Mouse (Mus musculus) heart, postnatal 10 days (tissue): Measurements from ENCODE around the gene Crlf1. TPM values are rescaled to one million over a fixed set of nuclear protein-coding genes. Genes with fewer than 3 reads are reported as not detected.

ENCODE experiments used
- DNase-seq, 2 experiments: peaks; one replicate each; pipeline ENCODE4 v3.0.0; 2021
- intact Hi-C: fragments of 180-260 bp; cut with DNase I; formaldehyde crosslinking; loops from one replicate; pipeline ENCODE4 v1.15.1; 2025
- total RNA-seq, 2 experiments: library from RNA; stranded (reverse); gene quantifications; 2 replicates each; pipeline ENCODE4 v1.2.3; 2021

Crlf1 gene
- total RNA-seq, 2 experiments from 2014 or later, result 0.38 to 0.72 TPM

- intact Hi-C loops, result no loop called here
- DNase-seq, result peak in 1 of 2 experiments; percentile 35
Measured at GRCm38 (mm10) chr8:70540507-70541071, 47.6 kb downstream of the Crlf1 start.

- intact Hi-C loops, result no loop called here
Measured at GRCm38 (mm10) chr8:70541081-70541480, 48.1 kb downstream of the Crlf1 start.

GRCm38 (mm10) chr8:70544200-70544687, 51.3 kb downstream of the Crlf1 start:
- intact Hi-C loops, result no loop called here
- DNase-seq, result peak; percentile 31 to 52

More at GRCm38 (mm10) chr8:70541081-70541480, 48.1 kb downstream of the Crlf1 start:
- no peak for DNase-seq

GRCm38 (mm10) chr8:70546412-70546811, 53.5 kb downstream of the Crlf1 start:
- intact Hi-C loops, result no loop called here

GRCm38 (mm10) chr8:70547762-70548161, 54.8 kb downstream of the Crlf1 start:
- DNase-seq, result no peak
- intact Hi-C loops, result no loop called here

More at GRCm38 (mm10) chr8:70546412-70546811, 53.5 kb downstream of the Crlf1 start:
- no peak for DNase-seq

GRCm38 (mm10) chr8:70549412-70550184, 56.6 kb downstream of the Crlf1 start:
- intact Hi-C loops, result no loop called here
- DNase-seq, result no peak

GRCm38 (mm10) chr8:70551558-70552161, 58.7 kb downstream of the Crlf1 start:
- peak; percentile 60 to 73 for DNase-seq
- intact Hi-C loops, result no loop called here

- intact Hi-C loops, result no loop called here
Measured at GRCm38 (mm10) chr8:70552836-70553235, 59.9 kb downstream of the Crlf1 start.

More at GRCm38 (mm10) chr8:70552836-70553235, 59.9 kb downstream of the Crlf1 start:
- DNase-seq, result peak; percentile 70

Other genes starting within 250 kb of the Crlf1 start
- gene Homer3, start 210.3 kb upstream of the Crlf1 start, total RNA-seq, result 10 to 100 TPM; 25.6 to 28.2 TPM
- 10 to 100 TPM; 33.1 to 33.5 TPM for gene Ddx49, start 190.7 kb upstream of the Crlf1 start, total RNA-seq
- 100 to 1,000 TPM; 160 to 173 TPM for gene Cope, start 190.6 kb upstream of the Crlf1 start, total RNA-seq
- under 1 TPM; 0.57 to 0.67 TPM for gene Cers1, start 177.4 kb upstream of the Crlf1 start, total RNA-seq
- under 1 TPM in 1 of 2 experiments, not detected in 1; 0.20 TPM for gene Gdf1, start 163.3 kb upstream of the Crlf1 start, total RNA-seq
- gene Upf1, start 139.9 kb upstream of the Crlf1 start, total RNA-seq, result 10 to 100 TPM; 40.8 to 48.8 TPM
- gene Comp, start 119.6 kb upstream of the Crlf1 start, total RNA-seq, result 1 to 10 TPM; 2.4 to 3.4 TPM
- gene Crtc1, start 53.6 kb upstream of the Crlf1 start, total RNA-seq, result 10 to 100 TPM; 11.0 to 15.6 TPM
- 1 to 10 TPM; 8.4 to 8.9 TPM for gene Klhl26, start 16.2 kb upstream of the Crlf1 start, total RNA-seq
- gene Tmem59l, start 5.8 kb upstream of the Crlf1 start, total RNA-seq, result not detected
- 100 to 1,000 TPM; 108 to 114 TPM for gene Rex1bd, start 13.6 kb downstream of the Crlf1 start, total RNA-seq
- gene Uba52, start 17.6 kb downstream of the Crlf1 start, total RNA-seq, result 1,000 to 10,000 TPM; 1,604 to 1,683 TPM
- gene Fkbp8, start 34.6 kb downstream of the Crlf1 start, total RNA-seq, result 100 to 1,000 TPM; 185 to 190 TPM
- gene Kxd1, start 34.8 kb downstream of the Crlf1 start, total RNA-seq, result 10 to 100 TPM; 79.5 to 81.3 TPM
- gene Ell, start 46.3 kb downstream of the Crlf1 start, total RNA-seq, result 10 to 100 TPM; 15.9 to 17.9 TPM
- 10 to 100 TPM; 25.8 to 29.6 TPM for gene Isyna1, start 101.2 kb downstream of the Crlf1 start, total RNA-seq
- 10 to 100 TPM; 54.7 to 55.6 TPM for gene Ssbp4, start 115.7 kb downstream of the Crlf1 start, total RNA-seq
- gene Lrrc25, start 123.0 kb downstream of the Crlf1 start, total RNA-seq, result 1 to 10 TPM; 1.1 to 1.6 TPM
- gene Gdf15, start 139.3 kb downstream of the Crlf1 start, total RNA-seq, result 1 to 10 TPM in 1 of 2 experiments, under 1 TPM in 1; 0.86 to 1.1 TPM
- gene Pgpep1, start 167.2 kb downstream of the Crlf1 start, total RNA-seq, result 10 to 100 TPM; 39.6 to 42.9 TPM
- gene Lsm4, start 180.1 kb downstream of the Crlf1 start, total RNA-seq, result 10 to 100 TPM; 82.8 to 94.1 TPM
- gene Jund, start 205.8 kb downstream of the Crlf1 start, total RNA-seq, result 100 to 1,000 TPM; 178 to 214 TPM
- gene Iqcn, start 210.3 kb downstream of the Crlf1 start, total RNA-seq, result under 1 TPM in 1 of 2 experiments, not detected in 1; 0.07 TPM
- gene Gm3336, start 225.4 kb downstream of the Crlf1 start, total RNA-seq, result not detected
- gene Pde4c, start 230.6 kb downstream of the Crlf1 start, total RNA-seq, result 1 to 10 TPM; 2.0 to 4.0 TPM